Mouse (Mus musculus): ENCODE data around the gene Akr1c18.

DNA sequence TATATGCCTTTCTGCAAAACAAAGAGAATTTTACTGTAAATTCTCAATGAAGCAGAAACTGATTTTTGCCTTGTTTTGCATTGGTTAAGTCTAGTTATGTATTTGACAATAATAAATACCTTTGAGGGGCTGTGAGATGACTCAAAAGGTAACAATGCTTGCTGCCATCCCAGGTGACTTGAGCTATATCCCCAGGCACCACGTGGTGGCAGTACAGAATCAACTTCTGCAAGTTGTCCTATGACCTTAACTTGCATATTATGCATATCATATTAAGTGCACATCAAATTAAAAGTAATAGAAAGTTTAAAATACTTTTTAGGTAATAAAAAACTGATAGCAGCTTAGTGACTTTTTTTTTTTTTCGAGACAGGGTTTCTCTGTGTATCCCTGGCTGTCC is 17.4 kb downstream of the Akr1c18 start:
- peak; percentile 36; the same call in 1 of the 2 replicates for TF ChIP-seq CTCF (IDR thresholded peaks at IDR 0.05; ENCODE audit: extremely low read depth, insufficient read length, insufficient replicate concordance, low read depth, low read length)
- no peak for TF ChIP-seq POLR2A (IDR thresholded peaks at IDR 0.05; ENCODE audit: low read depth, low read length)
